Mouse (Mus musculus) E14TG2a.4 (cell line): ENCODE results near the gene Card11.

Experiments used
- CTCF ChIP-seq: conservative IDR thresholded peaks from 2 replicates; pipeline ENCODE4 v1.5.1; 2014; ENCODE audit warnings: low read length
- NANOG ChIP-seq: IDR thresholded peaks from 2 replicates; pipeline ENCODE4 v1.6.1; 2014; ENCODE audit warnings: borderline replicate concordance, low read length, mixed read lengths
- POU5F1 ChIP-seq: IDR thresholded peaks from 2 replicates; pipeline ENCODE4 v1.6.1; 2014; ENCODE audit warnings: low read length, borderline replicate concordance

GRCm38 (mm10) chr5:140873039-140873551, 127.3 kb downstream of the Card11 start:
- TF ChIP-seq CTCF = no peak
- TF ChIP-seq POU5F1 = no peak
- no peak for TF ChIP-seq NANOG
